Mouse (Mus musculus) 3T3-L1 (cell line): ENCODE measurements around the gene Rnf130.

Experiments used
- DNase-seq: peaks from one replicate; pipeline ENCODE4 v3.0.0-alpha.2; 2015; ENCODE audit warnings: low read depth, low spot score

The Rnf130 gene

GRCm38 (mm10) chr11:50134136-50134859 is 109.2 kb downstream of the Rnf130 start:
- no peak for DNase-seq

GRCm38 (mm10) chr11:50138206-50138822 is 113.2 kb downstream of the Rnf130 start:
- DNase-seq: no peak

GRCm38 (mm10) chr11:50139571-50139970 is 114.4 kb downstream of the Rnf130 start:
- no peak for DNase-seq

GRCm38 (mm10) chr11:50145529-50145928 is 120.4 kb downstream of the Rnf130 start:
- DNase-seq: no peak

GRCm38 (mm10) chr11:50146121-50146520 is 121.0 kb downstream of the Rnf130 start:
- DNase-seq: no peak

GRCm38 (mm10) chr11:50147267-50147957 is 122.3 kb downstream of the Rnf130 start:
- no peak for DNase-seq

- DNase-seq: no peak
These were observed 122.9 kb downstream of the Rnf130 start for GRCm38 (mm10) chr11:50147958-50148476.

GRCm38 (mm10) chr11:50149200-50149599 is 124.1 kb downstream of the Rnf130 start:
- no peak for DNase-seq

GRCm38 (mm10) chr11:50149603-50150150 is 124.5 kb downstream of the Rnf130 start:
- DNase-seq: no peak

GRCm38 (mm10) chr11:50151374-50151773 is 126.2 kb downstream of the Rnf130 start:
- no peak for DNase-seq

- DNase-seq: no peak
These were observed 129.0 kb downstream of the Rnf130 start for GRCm38 (mm10) chr11:50154166-50154565.
